Mouse (Mus musculus) hematopoietic multipotent progenitor cell, adult 10-12 weeks (in vitro differentiated cells): ENCODE data around the gene Zfp141. TPM values are rescaled to one million over a fixed set of nuclear protein-coding genes. Genes with fewer than 3 reads are reported as not detected.

ENCODE experiments used
- polyA plus RNA-seq: library from polyadenylated mRNA; stranded (reverse); fragments of >175 nt; gene quantifications from 2 replicates; pipeline ENCODE4 v1.2.3, GENCODE M21; 2012; ENCODE audit warnings: low replicate concordance

Gene Zfp141
- 0.79 and 1.3 TPM in 2 replicates for polyA plus RNA-seq

DNA sequence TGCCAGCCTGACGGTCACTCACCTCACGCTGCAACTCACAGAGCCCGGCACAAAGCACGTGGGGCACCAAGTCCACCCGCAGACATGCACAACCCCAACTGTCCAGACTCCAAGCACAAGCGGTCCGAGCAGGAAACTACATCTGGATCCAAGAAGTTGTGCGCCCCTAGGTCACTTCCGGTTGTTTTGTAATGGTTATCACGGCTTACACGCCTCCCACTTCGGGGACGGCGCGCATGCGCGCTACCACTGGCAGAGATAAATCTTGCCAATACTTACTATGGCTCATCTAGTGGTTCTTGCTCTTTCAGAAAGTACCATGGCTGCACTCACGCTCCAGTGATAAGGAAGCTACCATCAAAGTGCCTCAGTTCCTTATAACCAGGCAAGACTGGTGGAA lies at the start of gene Zfp141:
TSS of gene Zfp141 (minus strand) at position 153 of the 400 bp plus-strand sequence.

GRCm38 (mm10) chr7:42447850-42448249 lies 57.7 kb downstream of the Zfp141 start, which contains the start of gene 4933421I07Rik:
Gene 4933421I07Rik, minus strand, starts transcription at chr7:42448120.

Other genes starting within 250 kb of the Zfp141 start
- not detected in 2 replicates for gene Vmn2r61, start 245.7 kb downstream of the Zfp141 start, polyA plus RNA-seq
- gene 4933421I07Rik, start 57.6 kb downstream of the Zfp141 start, polyA plus RNA-seq = not detected in 2 replicates
- gene Gm21028, start 72.8 kb upstream of the Zfp141 start, polyA plus RNA-seq = not detected in 2 replicates
- not detected in 2 replicates for gene Zfp977, start 86.8 kb upstream of the Zfp141 start, polyA plus RNA-seq
- gene Zfp976, start 136.8 kb upstream of the Zfp141 start, polyA plus RNA-seq = 0.15 TPM in 1 of 2 replicates, not detected in the other
- 0.04 and 0.31 TPM in 2 replicates for gene Zfp975, start 187.0 kb upstream of the Zfp141 start, polyA plus RNA-seq
- gene Gm17067, start 221.3 kb upstream of the Zfp141 start, polyA plus RNA-seq = not detected in 2 replicates